Comparison of ENCODE assay signal across 8 mouse cellular contexts in the genomic region with DNA sequence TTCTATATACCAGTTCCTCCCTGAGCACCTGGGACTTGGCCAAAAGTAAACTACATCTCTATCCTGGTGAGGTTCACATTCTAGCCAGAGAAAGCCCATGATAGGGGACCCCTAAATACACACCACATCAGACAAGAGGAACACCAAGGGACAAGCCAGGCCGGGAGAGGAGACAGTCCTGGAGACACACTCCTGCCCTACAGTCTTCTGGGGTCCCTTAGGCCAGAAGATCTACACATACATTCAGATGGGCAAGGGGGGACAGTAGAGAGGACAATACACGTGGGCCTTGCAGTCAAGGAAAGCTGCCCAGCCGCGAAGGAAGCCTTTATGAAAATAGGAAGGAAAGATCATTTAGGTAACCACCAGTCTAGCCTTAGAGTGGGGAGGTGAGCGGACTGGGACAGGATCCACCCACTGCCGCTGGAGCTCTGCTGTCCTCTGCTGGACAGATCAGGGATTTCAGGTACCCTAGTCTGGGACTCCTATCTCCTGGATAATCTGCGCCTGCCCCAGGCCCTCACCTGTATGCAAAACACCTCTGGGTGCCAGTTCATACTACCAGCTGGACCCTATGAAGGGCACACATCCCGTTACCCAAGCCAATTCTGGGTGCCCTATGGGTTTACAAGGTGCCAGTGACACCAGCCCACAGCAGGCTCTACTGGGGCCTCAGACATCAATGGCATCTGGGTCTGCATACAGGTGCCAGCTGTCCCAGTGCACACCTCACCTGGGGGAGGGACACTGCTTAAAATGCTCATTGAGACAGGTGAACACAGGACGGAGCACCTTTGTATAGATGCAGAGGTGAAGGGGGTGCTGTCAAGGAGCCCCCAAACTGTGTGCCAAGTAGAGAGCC. TPM values are rescaled to one million over a fixed set of nuclear protein-coding genes. Genes with fewer than 3 reads are reported as not detected.
A peak's percentile ranks its signal among the peaks of the same experiment; 100 is the strongest.
DNase-seq lines count a peak whose midpoint lies in the region; ATAC-seq lines count a peak whose summit lies in the region.

No protein-coding gene starts in this region.

- H3K9ac ChIP-seq in embryonic facial prominence, embryonic 13.5 days, result 0 out of 2 replicates have a peak overlapping the region, but pooled peaks have one; percentile 32
- no peak overlapping the region for H3K9ac ChIP-seq in kidney, embryonic 15.5 days
- no peak overlapping the region for H3K9ac ChIP-seq in limb, embryonic 15.5 days
- no peak overlapping the region for H3K9ac ChIP-seq in stomach, embryonic 16.5 days (ENCODE audit: low read length)

- ATAC-seq in embryonic facial prominence, embryonic 13.5 days (ENCODE audit: insufficient number of reproducible peaks, insufficient read depth, low FRiP score, low TSS enrichment, low read depth), result no peak
- peak; percentile 57 for ATAC-seq in kidney, embryonic 15.5 days (replicated peaks; ENCODE audit: low FRiP score)
- peak; percentile 53; the same call in 1 of the 2 replicates for ATAC-seq in limb, embryonic 15.5 days (ENCODE audit: insufficient number of reproducible peaks, low FRiP score, low TSS enrichment, low read depth)
- ATAC-seq in stomach, embryonic 16.5 days (ENCODE audit: insufficient read depth, low FRiP score), result peak; percentile 39; the same call in 1 of the 2 replicates

- H3K4me2 ChIP-seq in embryonic facial prominence, embryonic 13.5 days, result no peak overlapping the region
- no peak overlapping the region for H3K4me2 ChIP-seq in kidney, embryonic 15.5 days
- no peak overlapping the region for H3K4me2 ChIP-seq in limb, embryonic 15.5 days
- H3K4me2 ChIP-seq in stomach, embryonic 16.5 days (ENCODE audit: low read depth, low read length), result no peak overlapping the region

- no peak overlapping the region for H3K27ac ChIP-seq in embryonic facial prominence, embryonic 13.5 days
- H3K27ac ChIP-seq in kidney, embryonic 15.5 days, result no peak overlapping the region
- H3K27ac ChIP-seq in limb, embryonic 15.5 days, result no peak overlapping the region
- no peak overlapping the region for H3K27ac ChIP-seq in stomach, embryonic 16.5 days (ENCODE audit: low read length)

- no peaks in the 10 kb centered on the region for H3K36me3 ChIP-seq in embryonic facial prominence, embryonic 13.5 days
- H3K36me3 ChIP-seq in kidney, embryonic 15.5 days, result no peaks in the 10 kb centered on the region
- H3K36me3 ChIP-seq in limb, embryonic 15.5 days, result no peaks in the 10 kb centered on the region
- no peaks in the 10 kb centered on the region for H3K36me3 ChIP-seq in stomach, embryonic 16.5 days (ENCODE audit: control insufficient read depth, insufficient read depth, low read length)

- WGBS in embryonic facial prominence, embryonic 13.5 days, result 9% methylated on average over 9 of the region's 9 CpGs
- WGBS in kidney, embryonic 15.5 days, result 17% methylated on average over 9 of the region's 9 CpGs
- 12% methylated on average over 9 of the region's 9 CpGs for WGBS in limb, embryonic 15.5 days
- WGBS in stomach, embryonic 16.5 days, result 12% methylated on average over 9 of the region's 9 CpGs

- H3K4me1 ChIP-seq in embryonic facial prominence, embryonic 13.5 days, result peaks cover 8% of the 10 kb centered on the region; the same call in 1 of the 2 replicates
- peaks cover 28% of the 10 kb centered on the region for H3K4me1 ChIP-seq in kidney, embryonic 15.5 days
- peaks cover 12% of the 10 kb centered on the region for H3K4me1 ChIP-seq in limb, embryonic 15.5 days
- 0 out of 2 replicates have a peak, but pooled peaks cover 3% of the 10 kb centered on the region for H3K4me1 ChIP-seq in stomach, embryonic 16.5 days (ENCODE audit: control insufficient read depth, insufficient read depth, low read length)

- H3K9me3 ChIP-seq in embryonic facial prominence, embryonic 13.5 days, result no peaks in the 10 kb centered on the region
- H3K9me3 ChIP-seq in kidney, embryonic 15.5 days (replicated peaks), result no peaks in the 10 kb centered on the region
- no peaks in the 10 kb centered on the region for H3K9me3 ChIP-seq in limb, embryonic 15.5 days
- H3K9me3 ChIP-seq in stomach, embryonic 16.5 days (replicated peaks; ENCODE audit: control insufficient read depth, low read length), result no peaks in the 10 kb centered on the region

- H3K27me3 ChIP-seq in embryonic facial prominence, embryonic 13.5 days, result no peaks in the 10 kb centered on the region
- no peaks in the 10 kb centered on the region for H3K27me3 ChIP-seq in kidney, embryonic 15.5 days
- H3K27me3 ChIP-seq in limb, embryonic 15.5 days, result no peaks in the 10 kb centered on the region
- H3K27me3 ChIP-seq in stomach, embryonic 16.5 days (ENCODE audit: control insufficient read depth, insufficient read depth, low read length), result no peaks in the 10 kb centered on the region

- peak; percentile 61 for DNase-seq in A20 (ENCODE audit: low read depth, low spot score)
- peak; percentile 83 for DNase-seq in adrenal gland, postnatal 25 days
- peak; percentile 75 to 77 for DNase-seq in heart, adult 9 months (ENCODE audit: low spot score in 2 of 2)
- peak; percentile 87 for DNase-seq in neural tube, embryonic 10.5 days (ENCODE audit: extremely low spot score, low spot score)

- H3K4me3 ChIP-seq in embryonic facial prominence, embryonic 13.5 days, result no peak overlapping the region
- H3K4me3 ChIP-seq in kidney, embryonic 15.5 days (replicated peaks), result no peak overlapping the region
- H3K4me3 ChIP-seq in limb, embryonic 15.5 days, result no peak overlapping the region
- H3K4me3 ChIP-seq in stomach, embryonic 16.5 days (replicated peaks; ENCODE audit: low read length), result no peak overlapping the region

RNA-seq across cellular contexts. Expression of gene 1810010D01Rik, which starts 35.2 kb away (rescaled TPM):
- total RNA-seq in adrenal gland, postnatal 25 days (2021), result 0.52 TPM in 1 of 2 replicates, not detected in the other
- 0.44 and 0.84 TPM in 2 replicates for polyA plus RNA-seq in embryonic facial prominence, embryonic 13.5 days (2015; fragmentation: Nextera tagmentation; extraction: Ambion mirVana)
- polyA plus RNA-seq in kidney, embryonic 15.5 days (2015; fragmentation: Nextera tagmentation; extraction: Ambion mirVana), result 0.56 TPM in 1 of 2 replicates, not detected in the other
- polyA plus RNA-seq in limb, embryonic 15.5 days (2015; fragmentation: Nextera tagmentation; extraction: Ambion mirVana), result 0.48 and 0.82 TPM in 2 replicates
- polyA plus RNA-seq in stomach, embryonic 16.5 days (2015; fragmentation: Nextera tagmentation; extraction: Ambion mirVana), result 1.5 and 2.2 TPM in 2 replicates

RNA-seq across cellular contexts. Expression of gene Tpcn2, which starts 40.7 kb away (rescaled TPM):
- total RNA-seq in adrenal gland, postnatal 25 days (2021), result 13.7 and 18.8 TPM in 2 replicates
- polyA plus RNA-seq in embryonic facial prominence, embryonic 13.5 days (2015; fragmentation: Nextera tagmentation; extraction: Ambion mirVana), result 13.6 and 14.7 TPM in 2 replicates
- polyA plus RNA-seq in kidney, embryonic 15.5 days (2015; fragmentation: Nextera tagmentation; extraction: Ambion mirVana), result 8.8 and 9.7 TPM in 2 replicates
- polyA plus RNA-seq in limb, embryonic 15.5 days (2015; fragmentation: Nextera tagmentation; extraction: Ambion mirVana), result 10.8 and 11.2 TPM in 2 replicates
- polyA plus RNA-seq in stomach, embryonic 16.5 days (2015; fragmentation: Nextera tagmentation; extraction: Ambion mirVana), result 9.7 and 11.2 TPM in 2 replicates

RNA-seq across cellular contexts. Expression of gene Mrgprf, which starts 57.5 kb away (rescaled TPM):
- total RNA-seq in adrenal gland, postnatal 25 days (2021), result 1.0 and 1.3 TPM in 2 replicates
- polyA plus RNA-seq in embryonic facial prominence, embryonic 13.5 days (2015; fragmentation: Nextera tagmentation; extraction: Ambion mirVana), result 1.5 and 3.4 TPM in 2 replicates
- polyA plus RNA-seq in kidney, embryonic 15.5 days (2015; fragmentation: Nextera tagmentation; extraction: Ambion mirVana), result 2.5 and 3.7 TPM in 2 replicates
- polyA plus RNA-seq in limb, embryonic 15.5 days (2015; fragmentation: Nextera tagmentation; extraction: Ambion mirVana), result 10.8 and 15.3 TPM in 2 replicates
- 5.5 and 7.4 TPM in 2 replicates for polyA plus RNA-seq in stomach, embryonic 16.5 days (2015; fragmentation: Nextera tagmentation; extraction: Ambion mirVana)
